Mouse (Mus musculus) embryonic fibroblast, embryonic 13.5 days (primary cell): Measurements from ENCODE around the gene Pds5a.

Experiments
- CTCF ChIP-seq: IDR thresholded peaks from 2 replicates; pipeline ENCODE4 v1.5.1; 2011; ENCODE audit warnings: mild to moderate bottlenecking, control low read depth, low read length, moderate library complexity, borderline replicate concordance; ENCODE audit not compliant: insufficient read depth
- POLR2A ChIP-seq: IDR thresholded peaks from 2 replicates; pipeline ENCODE4 v1.6.1; 2011; ENCODE audit warnings: low read depth, mild to moderate bottlenecking, control low read depth, low read length, moderate library complexity

GRCm38 (mm10) chr5:65739366-65739765 is 41.3 kb upstream of the Pds5a start:
- TF ChIP-seq CTCF (no peak), POLR2A (no peak)
